Mouse (Mus musculus) myocyte (in vitro differentiated cells): Measurements from ENCODE around the gene Fgf8. TPM values are rescaled to one million over a fixed set of nuclear protein-coding genes. Genes with fewer than 3 reads are reported as not detected.

ENCODE experiments used
- H3K27me3 ChIP-seq: one replicate; pipeline ENCODE4 v1.6.1; 2011; ENCODE audit not compliant: control insufficient read depth, insufficient read depth, insufficient read length
- H3K36me3 ChIP-seq: one replicate; pipeline ENCODE4 v1.6.1; 2011; ENCODE audit not compliant: control insufficient read depth, insufficient read depth
- H3K4me2 ChIP-seq: one replicate; pipeline ENCODE4 v1.6.1; 2011; ENCODE audit warnings: low read depth, control low read depth
- H3K4me3 ChIP-seq: one replicate; pipeline ENCODE4 v1.5.1; 2011; ENCODE audit warnings: mild to moderate bottlenecking, control low read depth, moderate library complexity
- H3K79me2 ChIP-seq: one replicate; pipeline ENCODE4 v1.6.1; 2011; ENCODE audit not compliant: control insufficient read depth, insufficient read depth
- H3ac ChIP-seq: one replicate; pipeline ENCODE4 v1.6.1; 2011; ENCODE audit not compliant: control insufficient read depth, insufficient read length
- CEBPB ChIP-seq: IDR thresholded peaks from 2 replicates; pipeline ENCODE4 v1.6.1; 2011; ENCODE audit warnings: mild to moderate bottlenecking, moderate library complexity; ENCODE audit not compliant: poor library complexity, insufficient read depth, severe bottlenecking
- E2F4 ChIP-seq: IDR thresholded peaks from one replicate; pipeline ENCODE4 v1.6.1; 2011; ENCODE audit warnings: mild to moderate bottlenecking, control low read depth, moderate library complexity; ENCODE audit not compliant: insufficient read depth
- MAX ChIP-seq: IDR thresholded peaks from one replicate; pipeline ENCODE4 v1.6.1; 2011; ENCODE audit warnings: low read depth, mild to moderate bottlenecking, control low read depth
- MYOD1 ChIP-seq, 3 experiments: IDR thresholded peaks; one replicate each; pipeline ENCODE4 v1.6.1; 2011; ENCODE audit warnings: control low read depth in 2 of 3, low read depth in 2 of 3, mild to moderate bottlenecking in 2 of 3, moderate library complexity in 1 of 3; ENCODE audit not compliant: insufficient read length in 2 of 3, control insufficient read depth in 1 of 3
- MYOG ChIP-seq, 3 experiments: IDR thresholded peaks; one replicate each; pipeline ENCODE4 v1.6.1; 2011; ENCODE audit warnings: control low read depth in 2 of 3, low read depth in 2 of 3, mild to moderate bottlenecking in 2 of 3; ENCODE audit not compliant: insufficient read length in 2 of 3, control insufficient read depth in 1 of 3, insufficient read depth in 1 of 3
- POLR2A ChIP-seq: IDR thresholded peaks from one replicate; pipeline ENCODE4 v1.6.1; 2011; ENCODE audit warnings: low read depth, mild to moderate bottlenecking, control low read depth, moderate library complexity; ENCODE audit not compliant: insufficient read length
- POLR2AphosphoS2 ChIP-seq: IDR thresholded peaks from one replicate; pipeline ENCODE4 v1.6.1; 2011; ENCODE audit warnings: low read depth, control low read depth; ENCODE audit not compliant: insufficient read length
- REST ChIP-seq: IDR thresholded peaks from one replicate; pipeline ENCODE4 v1.6.1; 2011; ENCODE audit warnings: mild to moderate bottlenecking, control low read depth, moderate library complexity; ENCODE audit not compliant: insufficient read depth, insufficient read length
- SRF ChIP-seq: IDR thresholded peaks from one replicate; pipeline ENCODE4 v1.6.1; 2011; ENCODE audit warnings: low read depth; ENCODE audit not compliant: control insufficient read depth, insufficient read length
- TCF12 ChIP-seq: IDR thresholded peaks from one replicate; pipeline ENCODE4 v1.6.1; 2011; ENCODE audit warnings: mild to moderate bottlenecking, control low read depth; ENCODE audit not compliant: poor library complexity, insufficient read depth, severe bottlenecking
- TCF3 ChIP-seq: IDR thresholded peaks from one replicate; pipeline ENCODE4 v1.6.1; 2011; ENCODE audit warnings: low read depth, control low read depth; ENCODE audit not compliant: insufficient read length
- USF1 ChIP-seq: IDR thresholded peaks from one replicate; pipeline ENCODE4 v1.6.1; 2011; ENCODE audit warnings: low read depth, mild to moderate bottlenecking, control low read depth, moderate library complexity
- polyA plus RNA-seq: library from polyadenylated mRNA; unstranded; fragments of >200 nt; fragmentation: generic; extraction: Trizol; gene quantifications from one replicate; pipeline ENCODE4 v1.2.1, GENCODE M21; 2012; ENCODE audit warnings: missing spikeins

Fgf8 gene
- polyA plus RNA-seq, 1 experiment = not detected

DNA sequence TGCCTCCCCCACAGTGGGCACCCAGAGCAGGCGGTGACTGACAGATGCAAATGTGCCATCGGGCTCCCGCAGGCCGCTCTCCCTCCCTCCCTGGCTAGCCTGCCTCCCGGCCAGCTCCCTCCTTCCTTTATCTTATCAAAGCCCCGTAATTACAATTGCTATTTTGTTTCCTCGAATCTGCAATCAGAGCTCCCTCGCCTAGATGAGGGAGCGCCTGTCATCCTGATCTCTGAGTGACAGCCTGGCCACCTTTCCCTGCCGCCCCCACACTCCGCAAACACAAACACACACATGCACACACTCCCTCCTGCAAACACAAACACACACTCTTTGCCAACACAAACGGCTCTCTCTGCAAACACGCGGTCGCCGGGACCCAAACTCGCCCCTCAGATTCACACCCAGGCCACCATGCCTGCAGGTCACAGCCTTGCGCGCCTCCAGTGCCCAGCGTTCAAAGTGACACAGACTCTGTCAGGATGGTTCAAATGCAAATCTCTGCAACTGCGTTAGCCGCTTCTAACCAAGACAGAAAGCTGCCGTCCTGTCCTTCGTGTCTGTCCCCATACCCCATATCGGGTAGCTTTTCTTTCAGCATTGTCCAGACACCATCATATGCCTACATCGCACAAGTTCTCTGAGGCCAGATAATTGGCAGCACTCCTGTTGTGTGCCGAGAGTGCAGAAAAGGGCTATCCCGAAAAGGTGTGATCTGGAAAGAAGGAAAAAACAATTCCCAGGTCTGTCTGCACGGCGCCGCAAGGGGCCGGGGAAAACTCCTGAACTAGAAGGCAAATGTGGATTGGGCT, 2.8 kb upstream of the Fgf8 start:
- Histone ChIP-seq H3ac (no peak overlapping the region), H3K36me3 (no peaks in the 10 kb centered on the region), H3K79me2 (no peaks in the 10 kb centered on the region), H3K27me3 (peaks cover 30% of the 10 kb centered on the region), H3K4me2 (no peak overlapping the region), H3K4me3 (no peak overlapping the region)
- TF ChIP-seq MYOG (IDR thresholded peaks at IDR 0.05; ENCODE audit: control insufficient read depth in 1 of 3, insufficient read depth in 1 of 3, insufficient read length in 2 of 3, low read depth in 2 of 3) (no peak), REST (no peak), POLR2AphosphoS2 (no peak), TCF3 (no peak), CEBPB (no peak), SRF (no peak), MAX (no peak), E2F4 (no peak), MYOD1 (IDR thresholded peaks at IDR 0.05; ENCODE audit: control insufficient read depth in 1 of 3, insufficient read length in 2 of 3, low read depth in 2 of 3) (no peak), USF1 (no peak)

DNA sequence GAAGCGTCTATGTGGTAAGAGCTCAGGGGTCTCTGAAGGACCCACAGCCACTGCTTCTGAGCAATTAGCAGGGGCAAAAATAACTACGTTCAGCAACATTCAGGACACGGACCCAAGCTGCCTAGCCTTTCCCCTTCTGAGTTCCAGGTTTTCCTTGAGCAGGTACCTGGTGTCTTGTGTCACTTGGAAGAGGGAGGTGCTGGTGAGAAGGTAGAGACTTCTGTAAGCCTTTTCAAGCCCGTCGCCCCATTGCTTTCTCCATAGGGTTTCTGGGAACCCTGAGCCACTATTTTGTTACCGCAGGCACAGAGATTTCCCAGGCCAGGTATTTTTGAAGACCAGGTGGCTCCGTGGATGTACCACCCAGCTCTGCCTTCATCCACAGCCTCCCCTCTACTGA, 904 bp upstream of the Fgf8 start:
- H3K36me3 ChIP-seq = no peaks in the 10 kb centered on the region
- no peak overlapping the region for H3K4me2 ChIP-seq
- no peak overlapping the region for H3K4me3 ChIP-seq
- no peaks in the 10 kb centered on the region for H3K79me2 ChIP-seq
- H3K27me3 ChIP-seq = peaks cover 39% of the 10 kb centered on the region
- H3ac ChIP-seq = no peak overlapping the region
- TF ChIP-seq E2F4 = no peak
- TF ChIP-seq TCF3 = no peak
- no peak for TF ChIP-seq MYOG (IDR thresholded peaks at IDR 0.05; ENCODE audit: control insufficient read depth in 1 of 3, insufficient read depth in 1 of 3, insufficient read length in 2 of 3, low read depth in 2 of 3)
- no peak for TF ChIP-seq CEBPB
- TF ChIP-seq POLR2AphosphoS2 = no peak
- TF ChIP-seq MAX = no peak
- TF ChIP-seq MYOD1 (IDR thresholded peaks at IDR 0.05; ENCODE audit: control insufficient read depth in 1 of 3, insufficient read length in 2 of 3, low read depth in 2 of 3) = no peak
- no peak for TF ChIP-seq SRF
- no peak for TF ChIP-seq POLR2A
- no peak for TF ChIP-seq TCF12
- no peak for TF ChIP-seq REST
- TF ChIP-seq USF1 = no peak

DNA sequence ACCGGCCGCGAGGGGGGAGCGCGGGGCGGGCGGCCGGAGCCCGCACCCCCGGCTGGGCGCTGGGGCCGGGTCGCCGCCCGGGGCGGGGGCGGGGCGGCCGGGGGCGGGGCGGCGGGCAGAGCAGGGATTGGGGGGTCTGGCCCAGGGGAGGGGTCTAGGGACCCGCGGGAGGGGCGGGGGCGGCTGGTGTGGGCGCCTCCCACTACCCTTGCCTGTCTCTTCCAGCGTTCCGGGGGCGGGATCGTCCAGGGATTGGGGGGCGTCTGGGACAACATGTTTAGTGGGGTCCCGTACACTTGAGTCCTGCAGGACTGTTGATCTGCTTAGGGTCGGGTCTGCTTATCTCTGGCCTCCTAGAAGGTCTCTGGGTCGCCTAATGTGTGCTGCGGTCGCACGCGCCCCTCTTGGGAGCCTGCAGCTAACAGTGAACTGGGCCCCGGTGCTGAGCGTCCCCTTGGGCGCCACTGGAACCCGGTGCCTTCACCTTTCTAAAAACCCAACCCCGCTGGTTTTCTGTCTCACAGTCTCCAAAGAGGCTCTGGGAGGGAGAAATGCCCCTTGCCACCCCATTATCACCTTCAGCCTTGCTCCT, 365 bp upstream of the Fgf8 start:
- Histone ChIP-seq H3K4me2 (no peak overlapping the region), H3ac (no peak overlapping the region), H3K4me3 (no peak overlapping the region), H3K36me3 (no peaks in the 10 kb centered on the region), H3K79me2 (no peaks in the 10 kb centered on the region), H3K27me3 (peaks cover 40% of the 10 kb centered on the region)
- no peak for TF ChIP-seq TCF12
- no peak for TF ChIP-seq POLR2A
- TF ChIP-seq POLR2AphosphoS2 = no peak
- TF ChIP-seq MYOD1 (IDR thresholded peaks at IDR 0.05; ENCODE audit: control insufficient read depth in 1 of 3, insufficient read length in 2 of 3, low read depth in 2 of 3) = no peak
- no peak for TF ChIP-seq MAX
- no peak for TF ChIP-seq E2F4
- no peak for TF ChIP-seq CEBPB
- no peak for TF ChIP-seq USF1
- no peak for TF ChIP-seq REST
- no peak for TF ChIP-seq MYOG (IDR thresholded peaks at IDR 0.05; ENCODE audit: control insufficient read depth in 1 of 3, insufficient read depth in 1 of 3, insufficient read length in 2 of 3, low read depth in 2 of 3)
- no peak for TF ChIP-seq TCF3
- no peak for TF ChIP-seq SRF

DNA sequence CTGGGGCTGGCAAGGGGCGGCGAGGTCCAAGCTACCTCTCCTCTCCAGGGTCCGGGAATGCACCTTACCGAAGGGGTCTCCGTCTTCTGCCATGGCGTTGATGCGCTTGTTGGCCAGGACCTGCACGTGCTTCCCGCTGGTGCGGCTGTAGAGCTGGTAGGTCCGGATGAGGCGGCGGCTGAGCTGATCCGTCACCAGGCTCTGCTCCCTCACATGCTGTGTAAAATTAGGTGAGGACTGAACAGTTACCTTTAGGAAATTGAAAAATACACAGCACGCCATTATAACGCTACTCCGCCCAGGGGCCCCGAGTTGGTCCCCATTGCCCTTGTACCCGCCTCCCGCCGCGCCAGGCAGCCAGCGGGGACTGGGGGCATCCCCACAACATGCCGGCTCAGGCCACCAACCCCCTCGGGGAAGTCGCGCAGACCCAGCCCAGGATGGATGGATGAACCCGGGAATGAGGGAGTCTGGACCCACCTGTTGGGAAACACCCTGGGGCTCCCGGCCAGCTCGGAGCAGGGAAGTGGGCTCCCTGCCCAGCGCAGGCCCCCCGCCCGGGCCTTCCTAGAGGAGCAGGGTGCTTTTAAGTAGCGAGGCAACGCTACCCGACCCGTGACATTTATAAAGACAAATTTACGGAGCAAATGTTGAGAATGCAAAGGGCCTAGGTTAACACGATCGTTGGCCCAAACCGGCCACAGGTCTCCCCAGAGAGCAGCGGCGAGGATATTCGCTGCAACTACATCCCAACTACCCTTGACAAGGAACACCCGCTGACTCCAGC, 1.1 kb downstream of the Fgf8 start:
- H3ac ChIP-seq = no peak overlapping the region
- H3K36me3 ChIP-seq = no peaks in the 10 kb centered on the region
- no peaks in the 10 kb centered on the region for H3K79me2 ChIP-seq
- H3K4me2 ChIP-seq = no peak overlapping the region
- TF ChIP-seq CEBPB = no peak
- no peak for TF ChIP-seq POLR2AphosphoS2
- no peak for TF ChIP-seq MYOG (IDR thresholded peaks at IDR 0.05; ENCODE audit: control insufficient read depth in 1 of 3, insufficient read depth in 1 of 3, insufficient read length in 2 of 3, low read depth in 2 of 3)
- TF ChIP-seq E2F4 = no peak
- no peak for TF ChIP-seq POLR2A
- TF ChIP-seq TCF12 = no peak
- no peak for TF ChIP-seq SRF
- no peak overlapping the region for H3K4me3 ChIP-seq
- H3K27me3 ChIP-seq = peaks cover 53% of the 10 kb centered on the region
